Mouse (Mus musculus) embryo, embryonic 10 days (tissue): ENCODE results near the gene Zc3h7b.

Experiments used
- DNase-seq: peaks from one replicate; pipeline ENCODE4 v3.0.0-alpha.2; 2015; ENCODE audit warnings: low spot score

The Zc3h7b gene

GRCm38 (mm10) chr15:81845724-81846123, 100.9 kb downstream of the Zc3h7b start:
- no peak for DNase-seq
